Mouse (Mus musculus): Measurements from ENCODE around the gene Supt3.

DNA sequence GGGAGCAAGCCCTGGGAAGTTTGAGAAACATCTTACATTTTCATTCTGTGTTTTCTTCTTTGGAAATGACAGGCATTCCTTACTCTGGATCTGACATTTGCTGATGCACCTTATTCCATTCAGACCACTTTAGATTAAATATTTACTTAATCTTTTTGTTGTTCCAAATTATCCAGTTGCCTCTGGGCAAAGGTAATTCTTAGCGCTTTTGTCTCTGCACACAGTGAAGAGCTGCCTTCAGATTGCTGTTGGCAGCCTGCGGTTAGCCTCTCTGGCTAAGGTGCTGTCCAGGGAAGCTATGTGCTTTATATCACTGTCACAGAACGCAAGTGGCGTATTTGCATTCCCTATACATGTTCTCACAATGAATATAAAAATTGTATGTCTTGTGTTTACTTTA, 226.4 kb downstream of the Supt3 start:
- no peak for TF ChIP-seq POLR2A (IDR thresholded peaks at IDR 0.05; ENCODE audit: borderline replicate concordance, insufficient read depth, low read length)
- no peak for TF ChIP-seq CTCF (IDR thresholded peaks at IDR 0.05; ENCODE audit: borderline replicate concordance, insufficient read depth, low read depth, low read length)

Measured in cerebellum, adult 2 months (tissue).